Mouse (Mus musculus): ENCODE measurements at regions not wholly inside any gene's neighbourhood (a gene's known extent, or its start where the extent isn't known, plus 50 kb on each side); places are given as distances from the start of the nearest gene placed in this dataset.

GRCm38 (mm10) chr3:102265146-102265545 is 60.7 kb upstream of the Vangl1 start:
- TF ChIP-seq CTCF (IDR thresholded peaks at IDR 0.05; ENCODE audit: low read depth, low read length) = no peak
- TF ChIP-seq GATA1 (IDR thresholded peaks at IDR 0.05; ENCODE audit: borderline replicate concordance, low read length) = no peak
- TF ChIP-seq TAL1 (conservative IDR thresholded peaks at IDR 0.05; ENCODE audit: low read depth, low read length) = no peak
- no peak for TF ChIP-seq GATA2 (IDR thresholded peaks at IDR 0.05; ENCODE audit: borderline replicate concordance, low read depth, low read length)
- no peak for TF ChIP-seq POLR2AphosphoS5 (IDR thresholded peaks at IDR 0.05; ENCODE audit: insufficient replicate concordance, low read depth, low read length)
